Mouse (Mus musculus) Patski (cell line): ENCODE results near the gene Plxna4. TPM values are rescaled to one million over a fixed set of nuclear protein-coding genes. Genes with fewer than 3 reads are reported as not detected.
A peak's percentile ranks its signal among the peaks of the same experiment; 100 is the strongest.
"Not testable (repeated sequence)": the region's sequence is repeated elsewhere in the genome, so short reads cannot be mapped to it uniquely, and the experiment has no call there.

Experiments
- ATAC-seq: fragments of 100-300 bp; one replicate; pipeline ENCODE4 v1.8.0; 2021
- CTCF ChIA-PET: fragments of 350-600 bp; sonication (Branson Sonifier 250); formaldehyde crosslinking; loops from one replicate; lab custom pipeline; 2022; ENCODE audit warnings: inconsistent platforms; lab: Charles Lee
- POLR2A ChIA-PET: fragments of 350-600 bp; sonication (Branson Sonifier 250); formaldehyde crosslinking; loops from one replicate; lab custom pipeline; 2022; ENCODE audit warnings: antibody characterized with exemption, inconsistent platforms; lab: Charles Lee
- DNase-seq: peaks from one replicate; pipeline ENCODE4 v3.0.0-alpha.2; 2011; ENCODE audit warnings: low read depth, low spot score
- H3K27me3 ChIP-seq: fragments of 371-371 bp; one replicate; pipeline ENCODE4 v1.5.1; 2021
- CTCF ChIP-seq: fragments of 100-300 bp; IDR thresholded peaks from one replicate; pipeline ENCODE4 v1.5.1; 2021
- in situ Hi-C: fragments of 300-500 bp; cut with MboI; formaldehyde crosslinking; loops from 3 replicates; pipeline ENCODE4 v1.11.1; 2018; ENCODE audit warnings: low pct_unique_long_range_greater_than_20kb, mixed read lengths
- polyA plus RNA-seq: library from polyadenylated mRNA; unstranded; gene quantifications from one replicate; pipeline ENCODE4 v1.2.3, GENCODE M21; 2021

Gene Plxna4
- polyA plus RNA-seq, 1 experiment from 2014 or later = 7.3 TPM

- TF ChIP-seq CTCF = no peak
- no peaks in the 10 kb centered on the region for H3K27me3 ChIP-seq
- in situ Hi-C loops = no loop called here
- DNase-seq (no peak), ATAC-seq (peak; percentile 47)
- ChIA-PET POLR2A (no interaction called here), CTCF (interaction anchor here (1.3 kb wide), 1 partner anchor 9 kb away, joined by 6 read pairs; no protein-coding TSS in a partner anchor)
Measured at GRCm38 (mm10) chr6:32512010-32512409, 76.0 kb downstream of the Plxna4 start.

- POLR2A ChIA-PET = interaction anchor here (0.7 kb wide), 1 partner anchor 69 kb away, joined by 3 read pairs; no protein-coding TSS in a partner anchor
- CTCF ChIA-PET = no interaction called here
- no peak for ATAC-seq
- TF ChIP-seq CTCF = no peak
- in situ Hi-C loops = no loop called here
- no peak for DNase-seq
- H3K27me3 ChIP-seq = no peaks in the 10 kb centered on the region
Measured at GRCm38 (mm10) chr6:32510924-32511323, 77.1 kb downstream of the Plxna4 start.

GRCm38 (mm10) chr6:32510491-32510890 is 77.5 kb downstream of the Plxna4 start:
- H3K27me3 ChIP-seq = no peaks in the 10 kb centered on the region
- DNase-seq (no peak), ATAC-seq (no peak)
- POLR2A ChIA-PET = interaction anchor here (0.7 kb wide), 1 partner anchor 69 kb away, joined by 3 read pairs; no protein-coding TSS in a partner anchor
- in situ Hi-C loops = no loop called here
- TF ChIP-seq CTCF = no peak
- CTCF ChIA-PET = no interaction called here

GRCm38 (mm10) chr6:32509046-32509445 is 78.9 kb downstream of the Plxna4 start:
- no peaks in the 10 kb centered on the region for H3K27me3 ChIP-seq
- no peak for ATAC-seq
- no peak for TF ChIP-seq CTCF
- in situ Hi-C loops = no loop called here
- CTCF ChIA-PET = interaction anchor here (1.0 kb wide), 1 partner anchor 16 kb away, joined by 4 read pairs; no protein-coding TSS in a partner anchor
- DNase-seq = no peak
- POLR2A ChIA-PET = no interaction called here

- DNase-seq = no peak
- H3K27me3 ChIP-seq = no peaks in the 10 kb centered on the region
- in situ Hi-C loops = no loop called here
- no peak for TF ChIP-seq CTCF
- ATAC-seq = no peak
- ChIA-PET POLR2A (no interaction called here), CTCF (interaction anchor here (1.2 kb wide), 1 partner anchor 13 kb away, joined by 3 read pairs; no protein-coding TSS in a partner anchor)
Measured at GRCm38 (mm10) chr6:32504963-32505362, 83.0 kb downstream of the Plxna4 start.

GRCm38 (mm10) chr6:32501186-32501585 is 86.8 kb downstream of the Plxna4 start:
- CTCF ChIA-PET, H3K27me3 ChIP-seq, POLR2A ChIA-PET, ATAC-seq, in situ Hi-C loops, DNase-seq: not testable (repeated sequence)

- ATAC-seq = no peak
- CTCF ChIA-PET = no interaction called here
- POLR2A ChIA-PET = no interaction called here
Measured at GRCm38 (mm10) chr6:32498106-32498505, 89.9 kb downstream of the Plxna4 start.

GRCm38 (mm10) chr6:32496109-32496508 is 91.9 kb downstream of the Plxna4 start:
- ChIA-PET CTCF (no interaction called here), POLR2A (no interaction called here)
- no peak for TF ChIP-seq CTCF
- no peak for ATAC-seq
- no peaks in the 10 kb centered on the region for H3K27me3 ChIP-seq
- DNase-seq = no peak
- in situ Hi-C loops = no loop called here

More at GRCm38 (mm10) chr6:32498106-32498505, 89.9 kb downstream of the Plxna4 start:
- H3K27me3 ChIP-seq = no peaks in the 10 kb centered on the region
- in situ Hi-C loops = no loop called here
- TF ChIP-seq CTCF = no peak
- DNase-seq = no peak

- ChIA-PET POLR2A (no interaction called here), CTCF (no interaction called here)
- TF ChIP-seq CTCF = no peak
- H3K27me3 ChIP-seq = no peaks in the 10 kb centered on the region
- in situ Hi-C loops = no loop called here
- no peak for DNase-seq
- ATAC-seq = no peak
Measured at GRCm38 (mm10) chr6:32495532-32495931, 92.5 kb downstream of the Plxna4 start.

GRCm38 (mm10) chr6:32493557-32493956 is 94.4 kb downstream of the Plxna4 start:
- no peak for TF ChIP-seq CTCF
- no peak for DNase-seq
- ChIA-PET CTCF (interaction anchor here (1.2 kb wide), 1 partner anchor 16 kb away, joined by 4 read pairs; no protein-coding TSS in a partner anchor), POLR2A (no interaction called here)
- in situ Hi-C loops = no loop called here
- ATAC-seq = no peak
- H3K27me3 ChIP-seq = no peaks in the 10 kb centered on the region

GRCm38 (mm10) chr6:32487121-32487520 is 100.9 kb downstream of the Plxna4 start:
- ChIA-PET CTCF (no interaction called here), POLR2A (no interaction called here)
- ATAC-seq (no peak), DNase-seq (no peak)
- no peaks in the 10 kb centered on the region for H3K27me3 ChIP-seq
- in situ Hi-C loops = no loop called here
- TF ChIP-seq CTCF = no peak

- CTCF ChIA-PET = no interaction called here
Measured at GRCm38 (mm10) chr6:32482469-32482868, 105.5 kb downstream of the Plxna4 start.

More at GRCm38 (mm10) chr6:32482469-32482868, 105.5 kb downstream of the Plxna4 start:
- no peaks in the 10 kb centered on the region for H3K27me3 ChIP-seq
- DNase-seq (no peak), ATAC-seq (no peak)
- TF ChIP-seq CTCF = no peak
- in situ Hi-C loops = no loop called here
- POLR2A ChIA-PET = interaction anchor here (0.6 kb wide), 1 partner anchor 487 kb away, joined by 4 read pairs; no protein-coding TSS in a partner anchor
